28 mouse cellular contexts compared by ENCODE assay signal in the genomic region with DNA sequence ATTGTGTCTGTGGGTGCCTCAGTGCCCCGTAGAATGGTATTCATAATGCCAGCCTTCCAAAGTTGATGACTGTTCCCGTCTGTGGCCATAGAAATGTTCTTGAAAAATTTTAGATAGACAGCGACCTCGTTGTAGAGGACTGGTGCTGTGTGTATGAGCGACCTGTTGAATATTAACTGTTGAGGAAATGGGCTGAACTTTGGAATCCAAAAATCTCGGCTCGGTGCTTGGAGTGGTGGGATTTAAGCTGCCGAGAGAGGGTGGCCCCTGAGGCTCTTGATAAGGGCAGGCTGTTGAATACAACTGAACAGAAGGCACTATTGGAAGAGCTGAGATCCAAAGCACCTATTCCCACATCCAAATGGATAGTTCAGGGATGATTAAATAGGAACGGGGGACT. TPM values are rescaled to one million over a fixed set of nuclear protein-coding genes. Genes with fewer than 3 reads are reported as not detected.
DNase-seq lines count a peak whose midpoint lies in the region; ATAC-seq and TF ChIP-seq lines count a peak whose summit lies in the region.
"Had no signal": no experiment of that assay in that cellular context is flagged by ENCODE, and none has a peak within 500 bp of the region (broad histone marks: within the 10 kb centered on the region; RNA-seq: fewer than 3 reads in every experiment).

No protein-coding gene starts in this region.

- no peak for TF ChIP-seq CTCF in liver, embryonic 14.5 days (IDR thresholded peaks at IDR 0.05; ENCODE audit: low read depth)

- H3K9me3 ChIP-seq in heart, embryonic 13.5 days, result no peaks in the 10 kb centered on the region
- no peaks in the 10 kb centered on the region for H3K9me3 ChIP-seq in intestine, embryonic 15.5 days
- no peaks in the 10 kb centered on the region for H3K9me3 ChIP-seq in liver, embryonic 14.5 days (ENCODE audit: control insufficient read depth, low read length)
- H3K9me3 ChIP-seq: embryonic facial prominence, embryonic 13.5 days; forebrain, embryonic 13.5 days; hindbrain, embryonic 10.5 days; limb, embryonic 13.5 days; megakaryocyte, embryonic 14.5 days; midbrain, embryonic 15.5 days; neural tube, embryonic 13.5 days; stomach, embryonic 15.5 days had no signal

- no peaks in the 10 kb centered on the region for H3K36me3 ChIP-seq in heart, embryonic 13.5 days
- H3K36me3 ChIP-seq in intestine, embryonic 15.5 days, result no peaks in the 10 kb centered on the region
- no peaks in the 10 kb centered on the region for H3K36me3 ChIP-seq in liver, embryonic 14.5 days (replicated peaks; ENCODE audit: control insufficient read depth, insufficient read depth, low read depth)
- H3K36me3 ChIP-seq: embryonic facial prominence, embryonic 13.5 days; hindbrain, embryonic 10.5 days; limb, embryonic 13.5 days; midbrain, embryonic 15.5 days; neural tube, embryonic 13.5 days; stomach, embryonic 15.5 days had no signal

- H3K9ac ChIP-seq in heart, embryonic 13.5 days, result no peak overlapping the region
- H3K9ac ChIP-seq in intestine, embryonic 15.5 days, result no peak overlapping the region
- H3K9ac ChIP-seq in liver, embryonic 14.5 days (replicated peaks), result no peak overlapping the region
- H3K9ac ChIP-seq: embryonic facial prominence, embryonic 13.5 days; forebrain, embryonic 13.5 days; limb, embryonic 13.5 days; midbrain, embryonic 15.5 days; neural tube, embryonic 13.5 days; stomach, embryonic 15.5 days had no signal

- peaks cover 35% of the 10 kb centered on the region for H3K4me1 ChIP-seq in heart, embryonic 13.5 days
- H3K4me1 ChIP-seq in intestine, embryonic 15.5 days (replicated peaks), result peaks cover 9% of the 10 kb centered on the region
- H3K4me1 ChIP-seq in liver, embryonic 14.5 days (replicated peaks; ENCODE audit: control insufficient read depth in 2 of 2, insufficient read depth in 2 of 2, low read length in 1 of 2), result peaks cover 12 to 24% of the 10 kb centered on the region in 2 experiments
- H3K4me1 ChIP-seq: stomach, embryonic 15.5 days had no signal

- ATAC-seq in heart, embryonic 13.5 days (ENCODE audit: extremely low read depth, insufficient number of reproducible peaks, low FRiP score, low TSS enrichment), result no peak
- peak; percentile 64; the same call in 1 of the 2 replicates for ATAC-seq in intestine, embryonic 15.5 days
- no peak for ATAC-seq in liver, embryonic 14.5 days (ENCODE audit: insufficient read depth)
- ATAC-seq: forebrain, embryonic 13.5 days; hindbrain, embryonic 16.5 days; midbrain, embryonic 15.5 days had no signal

- H3K27ac ChIP-seq in heart, embryonic 13.5 days (replicated peaks), result no peak overlapping the region
- H3K27ac ChIP-seq in intestine, embryonic 15.5 days, result no peak overlapping the region
- no peak overlapping the region; the same call in 1 of the 2 replicates for H3K27ac ChIP-seq in liver, embryonic 14.5 days
- H3K27ac ChIP-seq: embryonic facial prominence, embryonic 13.5 days; forebrain, embryonic 13.5 days; hindbrain, embryonic 10.5 days; limb, embryonic 13.5 days; midbrain, embryonic 15.5 days; neural tube, embryonic 13.5 days; stomach, embryonic 15.5 days had no signal

- no peak for TF ChIP-seq EP300 in liver, embryonic 14.5 days (IDR thresholded peaks at IDR 0.05; ENCODE audit: low read depth)

- no peak for DNase-seq in heart, adult 8-10 months (ENCODE audit: low spot score)
- DNase-seq in kidney, postnatal 36 days, result peak; percentile 17 to 18
- no peak for DNase-seq in kidney, adult 18-20 months
- DNase-seq in liver, embryonic 14.5 days (ENCODE audit: low read depth in 3 of 3, low spot score in 3 of 3), result no peak
- no peak for DNase-seq in thymus, postnatal 0 days (ENCODE audit: low spot score)
- no peak for DNase-seq in Muller cell, postnatal 12 days (ENCODE audit: inconsistent ontology term)
- DNase-seq: adrenal gland, postnatal 14 days; cerebellum, adult 8-10 months; cerebellum, postnatal 36 days; embryo, embryonic 11 days; heart, postnatal 10 days; kidney, postnatal 14 days; layer of hippocampus, adult 9-11 months; lung, postnatal 36 days; thymus, postnatal 36 days had no signal

- H3K27me3 ChIP-seq in heart, embryonic 13.5 days (replicated peaks), result no peaks in the 10 kb centered on the region
- no peaks in the 10 kb centered on the region for H3K27me3 ChIP-seq in intestine, embryonic 15.5 days (replicated peaks)
- H3K27me3 ChIP-seq in liver, embryonic 14.5 days (ENCODE audit: control insufficient read depth, insufficient read depth, low read length), result no peaks in the 10 kb centered on the region
- H3K27me3 ChIP-seq: embryonic facial prominence, embryonic 13.5 days; forebrain, embryonic 13.5 days; limb, embryonic 13.5 days; megakaryocyte, embryonic 14.5 days; midbrain, embryonic 15.5 days; neural tube, embryonic 13.5 days; stomach, embryonic 15.5 days had no signal

- H3K4me2 ChIP-seq in heart, embryonic 13.5 days, result 0 out of 2 replicates have a peak overlapping the region, but pooled peaks have one; percentile 12
- peak overlapping the region; percentile 30; the same call in 1 of the 2 replicates for H3K4me2 ChIP-seq in intestine, embryonic 15.5 days (replicated peaks)
- peak overlapping the region; percentile 34 for H3K4me2 ChIP-seq in liver, embryonic 14.5 days (ENCODE audit: low read depth)
- H3K4me2 ChIP-seq: embryonic facial prominence, embryonic 13.5 days; forebrain, embryonic 13.5 days; heart, embryonic 11.5 days; limb, embryonic 13.5 days; midbrain, embryonic 15.5 days; neural tube, embryonic 13.5 days; stomach, embryonic 15.5 days had no signal

- no peak overlapping the region for H3K4me3 ChIP-seq in heart, embryonic 13.5 days
- H3K4me3 ChIP-seq in intestine, embryonic 15.5 days (replicated peaks), result no peak overlapping the region
- H3K4me3 ChIP-seq in liver, embryonic 14.5 days (ENCODE audit: insufficient read depth in 1 of 2, low read depth in 2 of 2, low read length in 2 of 2), result no peak overlapping the region
- H3K4me3 ChIP-seq: embryonic facial prominence, embryonic 13.5 days; forebrain, embryonic 13.5 days; hindbrain, embryonic 10.5 days; limb, embryonic 13.5 days; megakaryocyte, embryonic 14.5 days; midbrain, embryonic 15.5 days; myocyte; neural tube, embryonic 13.5 days; stomach, embryonic 15.5 days had no signal

- 52% methylated on average over 9 of the region's 9 CpGs for WGBS in heart, embryonic 13.5 days
- WGBS in intestine, embryonic 15.5 days, result 61% methylated on average over 9 of the region's 9 CpGs
- 71% methylated on average over 9 of the region's 9 CpGs for WGBS in liver, embryonic 14.5 days (ENCODE audit: insufficient replicate concordance)

RNA-seq across cellular contexts. Expression of gene Prkaa1, which starts 11.0 kb away (rescaled TPM):
- 16.4 and 16.5 TPM in 2 replicates for polyA plus RNA-seq in heart, embryonic 13.5 days (2015; fragmentation: Nextera tagmentation; extraction: Ambion mirVana)
- total RNA-seq in heart, adult 8-10 months (2022), result 10 to 100 TPM; 12.1 to 14.4 (median 13.9) TPM
- 22.9 and 25.9 TPM in 2 replicates for polyA plus RNA-seq in intestine, embryonic 15.5 days (2015; fragmentation: Nextera tagmentation; extraction: Ambion mirVana)
- polyA plus RNA-seq in liver, embryonic 14.5 days (2012; rRNA removed), result 6.6 and 8.6 TPM in 2 replicates
- polyA plus RNA-seq in liver, embryonic 14.5 days (2014; fragmentation: Nextera tagmentation; extraction: Ambion mirVana), result 15.7 and 16.6 TPM in 2 replicates
- polyA plus RNA-seq in thymus, postnatal 0 days (2015; fragmentation: Nextera tagmentation; extraction: Ambion mirVana), result 11.5 and 12.5 TPM in 2 replicates

RNA-seq across cellular contexts. Expression of gene Ttc33, which starts 30.7 kb away (rescaled TPM):
- polyA plus RNA-seq in heart, embryonic 13.5 days (2015; fragmentation: Nextera tagmentation; extraction: Ambion mirVana), result 29.3 and 31.6 TPM in 2 replicates
- 10 to 100 TPM; 41.9 to 46.4 (median 43.9) TPM for total RNA-seq in heart, adult 8-10 months (2022)
- 32.9 and 38.2 TPM in 2 replicates for polyA plus RNA-seq in intestine, embryonic 15.5 days (2015; fragmentation: Nextera tagmentation; extraction: Ambion mirVana)
- 3.1 and 6.6 TPM in 2 replicates for polyA plus RNA-seq in liver, embryonic 14.5 days (2012; rRNA removed)
- 13.6 and 13.9 TPM in 2 replicates for polyA plus RNA-seq in liver, embryonic 14.5 days (2014; fragmentation: Nextera tagmentation; extraction: Ambion mirVana)
- polyA plus RNA-seq in thymus, postnatal 0 days (2015; fragmentation: Nextera tagmentation; extraction: Ambion mirVana), result 43.6 and 45.9 TPM in 2 replicates

RNA-seq across cellular contexts. Expression of gene Rpl37, which starts 38.2 kb away (rescaled TPM):
- 363 and 370 TPM in 2 replicates for polyA plus RNA-seq in heart, embryonic 13.5 days (2015; fragmentation: Nextera tagmentation; extraction: Ambion mirVana)
- 100 to 1,000 TPM; 173 to 245 (median 203) TPM for total RNA-seq in heart, adult 8-10 months (2022)
- 531 and 618 TPM in 2 replicates for polyA plus RNA-seq in intestine, embryonic 15.5 days (2015; fragmentation: Nextera tagmentation; extraction: Ambion mirVana)
- polyA plus RNA-seq in liver, embryonic 14.5 days (2012; rRNA removed), result 259 and 884 TPM in 2 replicates
- polyA plus RNA-seq in liver, embryonic 14.5 days (2014; fragmentation: Nextera tagmentation; extraction: Ambion mirVana), result 547 and 570 TPM in 2 replicates
- polyA plus RNA-seq in thymus, postnatal 0 days (2015; fragmentation: Nextera tagmentation; extraction: Ambion mirVana), result 833 and 884 TPM in 2 replicates

RNA-seq across cellular contexts. Expression of gene Card6, which starts 46.3 kb away (rescaled TPM):
- polyA plus RNA-seq in heart, embryonic 13.5 days (2015; fragmentation: Nextera tagmentation; extraction: Ambion mirVana), result 2.0 and 2.4 TPM in 2 replicates
- total RNA-seq in heart, adult 8-10 months (2022), result 1 to 10 TPM; 8.1 to 9.1 (median 8.7) TPM
- polyA plus RNA-seq in intestine, embryonic 15.5 days (2015; fragmentation: Nextera tagmentation; extraction: Ambion mirVana), result 1.7 and 1.8 TPM in 2 replicates
- 0.57 and 0.63 TPM in 2 replicates for polyA plus RNA-seq in liver, embryonic 14.5 days (2012; rRNA removed)
- polyA plus RNA-seq in liver, embryonic 14.5 days (2014; fragmentation: Nextera tagmentation; extraction: Ambion mirVana), result 0.74 and 1.00 TPM in 2 replicates
- 1.0 and 1.3 TPM in 2 replicates for polyA plus RNA-seq in thymus, postnatal 0 days (2015; fragmentation: Nextera tagmentation; extraction: Ambion mirVana)

Comparison
In these comparisons a context has a peak if more than half of its experiments do, and no peak if none do; other contexts are left out.
1. DNase-seq: peak in kidney, postnatal 36 days (2 of 2); none in heart, adult 8-10 months (single experiment), kidney, adult 18-20 months (single experiment), liver, embryonic 14.5 days (0 of 3), thymus, postnatal 0 days (single experiment) and Muller cell, postnatal 12 days (single experiment).
2. Peak in every context shown above with its lines, with median percentiles within 50 percentile points of each other: H3K4me2 ChIP-seq.